In the genomic region with DNA sequence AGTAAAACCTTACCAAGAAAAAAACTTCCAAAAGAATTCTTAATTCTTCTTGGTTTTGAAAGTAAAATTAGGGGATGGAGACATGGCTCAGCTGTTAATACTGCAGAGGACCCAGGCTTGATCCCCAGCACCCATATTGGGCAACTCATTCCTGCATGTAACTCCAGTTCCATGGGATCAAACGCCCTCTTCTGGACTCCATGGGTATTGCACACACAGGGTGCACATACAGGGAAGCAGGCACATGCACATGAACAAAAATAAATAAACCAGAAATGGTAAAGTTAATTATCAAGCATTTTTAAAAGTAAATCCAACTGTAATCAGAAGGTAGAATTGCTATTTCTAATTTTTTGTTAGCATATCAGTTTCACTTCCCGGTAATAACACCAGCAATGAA, we compare ENCODE assay signal across 21 mouse cellular contexts. TPM values are rescaled to one million over a fixed set of nuclear protein-coding genes. Genes with fewer than 3 reads are reported as not detected.
DNase-seq lines count a peak whose midpoint lies in the region; ATAC-seq and TF ChIP-seq lines count a peak whose summit lies in the region.
"Had no signal": no experiment of that assay in that cellular context is flagged by ENCODE, and none has a peak within 500 bp of the region (broad histone marks: within the 10 kb centered on the region; RNA-seq: fewer than 3 reads in every experiment).

No protein-coding gene starts in this region.

- TF ChIP-seq POLR2A in MEL (IDR thresholded peaks at IDR 0.05; ENCODE audit: control insufficient read depth in 1 of 2, insufficient read depth in 1 of 2, low read depth in 1 of 2, low read length in 2 of 2, poor library complexity in 1 of 2) = no peak
- TF ChIP-seq POLR2A in small intestine, adult 2 months (IDR thresholded peaks at IDR 0.05; ENCODE audit: low read depth, low read length) = no peak

- peak; percentile 29 for TF ChIP-seq CTCF in intestine, postnatal 0 days (IDR thresholded peaks at IDR 0.05; ENCODE audit: low read depth)
- TF ChIP-seq CTCF in lung, postnatal 0 days (IDR thresholded peaks at IDR 0.05) = peak; percentile 38
- peak; percentile 18 to 54 (median 45); a peak in 5 of 6 replicates for TF ChIP-seq CTCF in MEL (IDR thresholded peaks at IDR 0.05 in 2 of 3, conservative IDR thresholded peaks at IDR 0.05 in 1 of 3; ENCODE audit: control insufficient read depth in 1 of 3, insufficient read depth in 1 of 3, low read depth in 2 of 3, low read length in 3 of 3, poor library complexity in 1 of 3, severe bottlenecking in 1 of 3)
- peak; percentile 30; the same call in 1 of the 2 replicates for TF ChIP-seq CTCF in small intestine, adult 2 months (IDR thresholded peaks at IDR 0.05; ENCODE audit: extremely low read depth, insufficient read length, insufficient replicate concordance, low read depth, low read length)

- H3K4me1 ChIP-seq in intestine, postnatal 0 days (replicated peaks; ENCODE audit: control insufficient read depth, insufficient read depth, low read length) = no peaks in the 10 kb centered on the region
- H3K4me1 ChIP-seq in intestine, embryonic 16.5 days (ENCODE audit: control insufficient read depth, insufficient read depth, low read length) = peaks cover 3% of the 10 kb centered on the region; the same call in 1 of the 2 replicates
- H3K4me1 ChIP-seq in lung, postnatal 0 days (ENCODE audit: insufficient read depth, low read depth, low read length) = no peaks in the 10 kb centered on the region
- H3K4me1 ChIP-seq in MEL (ENCODE audit: control insufficient read depth in 1 of 2, insufficient read depth in 2 of 2, low read length in 2 of 2) = peaks cover 0 to 5% of the 10 kb centered on the region in 2 experiments; a peak in 2 of 4 replicates
- H3K4me1 ChIP-seq in small intestine, adult 2 months (ENCODE audit: control insufficient read depth, insufficient read depth, insufficient read length, low read length) = no peaks in the 10 kb centered on the region
- H3K4me1 ChIP-seq in forebrain, embryonic 13.5 days = no peaks in the 10 kb centered on the region
- H3K4me1 ChIP-seq: heart, embryonic 15.5 days; liver, embryonic 13.5 days; megakaryocyte, embryonic 14.5 days; midbrain, embryonic 15.5 days had no signal

- H3K27ac ChIP-seq in intestine, postnatal 0 days (ENCODE audit: low read depth, low read length) = no peak overlapping the region
- H3K27ac ChIP-seq in intestine, embryonic 16.5 days (ENCODE audit: low read length) = no peak overlapping the region
- no peak overlapping the region for H3K27ac ChIP-seq in lung, postnatal 0 days (ENCODE audit: low read length)
- no peak overlapping the region for H3K27ac ChIP-seq in MEL (ENCODE audit: control insufficient read depth, low read depth, low read length)
- H3K27ac ChIP-seq in small intestine, adult 2 months (ENCODE audit: insufficient read depth, low read depth, low read length) = no peak overlapping the region
- no peak overlapping the region for H3K27ac ChIP-seq in forebrain, embryonic 13.5 days
- H3K27ac ChIP-seq: heart, embryonic 15.5 days; liver, embryonic 13.5 days; midbrain, embryonic 15.5 days had no signal

- ATAC-seq in intestine, postnatal 0 days = no peak
- ATAC-seq in intestine, embryonic 16.5 days = no peak
- no peak for ATAC-seq in lung, postnatal 0 days
- ATAC-seq in forebrain, embryonic 13.5 days = no peak
- ATAC-seq: midbrain, embryonic 15.5 days had no signal

- WGBS in intestine, postnatal 0 days = 64% methylated on average over 2 of the region's 2 CpGs
- 61% methylated on average over 2 of the region's 2 CpGs for WGBS in intestine, embryonic 16.5 days
- 56% methylated on average over 2 of the region's 2 CpGs for WGBS in lung, postnatal 0 days
- WGBS in small intestine, adult 2 months = 63% methylated on average over 2 of the region's 2 CpGs
- 65% methylated on average over 2 of the region's 2 CpGs for WGBS in forebrain, embryonic 13.5 days

- H3K27me3 ChIP-seq in intestine, postnatal 0 days (replicated peaks; ENCODE audit: control insufficient read depth, insufficient read depth, low read length) = no peaks in the 10 kb centered on the region
- H3K27me3 ChIP-seq in intestine, embryonic 16.5 days (replicated peaks; ENCODE audit: control insufficient read depth, insufficient read depth, low read length) = no peaks in the 10 kb centered on the region
- no peaks in the 10 kb centered on the region for H3K27me3 ChIP-seq in lung, postnatal 0 days (replicated peaks; ENCODE audit: insufficient read depth, low read length)
- H3K27me3 ChIP-seq in MEL (ENCODE audit: control insufficient read depth in 1 of 2, insufficient read depth in 2 of 2, low read length in 2 of 2) = peaks cover 0 to 5% of the 10 kb centered on the region in 2 experiments; a peak in 2 of 4 replicates
- no peaks in the 10 kb centered on the region; the same call in 1 of the 2 replicates for H3K27me3 ChIP-seq in small intestine, adult 2 months (ENCODE audit: control insufficient read depth, insufficient read depth, low read length)
- no peaks in the 10 kb centered on the region for H3K27me3 ChIP-seq in forebrain, embryonic 13.5 days
- H3K27me3 ChIP-seq: heart, embryonic 15.5 days; liver, embryonic 13.5 days; midbrain, embryonic 15.5 days had no signal

- no peaks in the 10 kb centered on the region for H3K36me3 ChIP-seq in intestine, postnatal 0 days (ENCODE audit: control insufficient read depth, insufficient read depth)
- H3K36me3 ChIP-seq in intestine, embryonic 16.5 days (ENCODE audit: control insufficient read depth, insufficient read depth, low read length) = no peaks in the 10 kb centered on the region
- H3K36me3 ChIP-seq in lung, postnatal 0 days (ENCODE audit: insufficient read depth, low read length) = no peaks in the 10 kb centered on the region
- H3K36me3 ChIP-seq in MEL (ENCODE audit: control insufficient read depth in 1 of 2, insufficient read depth in 2 of 2, low read length in 2 of 2) = peaks cover 0 to 3% of the 10 kb centered on the region in 2 experiments; a peak in 1 of 4 replicates
- no peaks in the 10 kb centered on the region for H3K36me3 ChIP-seq in small intestine, adult 2 months (ENCODE audit: control insufficient read depth, insufficient read depth, low read length)
- no peaks in the 10 kb centered on the region for H3K36me3 ChIP-seq in forebrain, embryonic 13.5 days (ENCODE audit: poor library complexity, severe bottlenecking)
- H3K36me3 ChIP-seq: heart, embryonic 15.5 days; liver, embryonic 13.5 days; midbrain, embryonic 15.5 days had no signal

- no peak overlapping the region for H3K4me3 ChIP-seq in intestine, postnatal 0 days (ENCODE audit: low read depth, low read length)
- no peak overlapping the region for H3K4me3 ChIP-seq in intestine, embryonic 16.5 days (ENCODE audit: low read length)
- H3K4me3 ChIP-seq in lung, postnatal 0 days (ENCODE audit: low read depth, low read length) = no peak overlapping the region
- H3K4me3 ChIP-seq in MEL (ENCODE audit: control insufficient read depth in 1 of 2, insufficient read depth in 1 of 2, low read depth in 2 of 2, low read length in 2 of 2) = no peak overlapping the region
- no peak overlapping the region for H3K4me3 ChIP-seq in small intestine, adult 2 months (ENCODE audit: low read depth, low read length)
- no peak overlapping the region for H3K4me3 ChIP-seq in forebrain, embryonic 13.5 days
- H3K4me3 ChIP-seq: heart, embryonic 15.5 days; liver, embryonic 13.5 days; megakaryocyte, embryonic 14.5 days; midbrain, embryonic 15.5 days had no signal

- no peaks in the 10 kb centered on the region for H3K9me3 ChIP-seq in intestine, postnatal 0 days (ENCODE audit: control insufficient read depth)
- H3K9me3 ChIP-seq in intestine, embryonic 16.5 days (ENCODE audit: control insufficient read depth, low read length) = no peaks in the 10 kb centered on the region
- H3K9me3 ChIP-seq in lung, postnatal 0 days (ENCODE audit: low read length) = no peaks in the 10 kb centered on the region
- H3K9me3 ChIP-seq in MEL (replicated peaks; ENCODE audit: insufficient read depth, low read length) = no peaks in the 10 kb centered on the region
- peaks cover 3% of the 10 kb centered on the region for H3K9me3 ChIP-seq in forebrain, embryonic 13.5 days (replicated peaks)
- H3K9me3 ChIP-seq: heart, embryonic 15.5 days; liver, embryonic 13.5 days; midbrain, embryonic 15.5 days had no signal

- no peak for DNase-seq in lung, postnatal 0 days (ENCODE audit: low spot score)
- DNase-seq in lung, postnatal 10 days = no peak
- DNase-seq in MEL (ENCODE audit: low read depth, low spot score) = no peak
- DNase-seq: adrenal gland, postnatal 14 days; cerebellum, postnatal 14 days; gastrocnemius, postnatal 10 days; heart, adult 18-20 months; kidney, adult 2 months; kidney, postnatal 25 days; liver, embryonic 13.5 days; lung, postnatal 14 days; thymus, postnatal 36 days had no signal

- H3K9ac ChIP-seq in intestine, postnatal 0 days (ENCODE audit: low read depth, low read length) = no peak overlapping the region
- no peak overlapping the region for H3K9ac ChIP-seq in intestine, embryonic 16.5 days (ENCODE audit: low read depth, low read length)
- H3K9ac ChIP-seq in lung, postnatal 0 days (replicated peaks; ENCODE audit: low read depth) = no peak overlapping the region
- H3K9ac ChIP-seq in MEL (ENCODE audit: control insufficient read depth, low read depth, low read length, poor library complexity, severe bottlenecking) = no peak overlapping the region
- no peak overlapping the region for H3K9ac ChIP-seq in forebrain, embryonic 13.5 days
- H3K9ac ChIP-seq: heart, embryonic 15.5 days; liver, embryonic 13.5 days; midbrain, embryonic 15.5 days had no signal

- TF ChIP-seq RAD21 in MEL (IDR thresholded peaks at IDR 0.05; ENCODE audit: low read depth, low read length) = peak; percentile 14

- no peaks in the 10 kb centered on the region for H3K79me2 ChIP-seq in MEL (ENCODE audit: control insufficient read depth, insufficient read depth, low read length, poor library complexity)

- no peak overlapping the region for H3K4me2 ChIP-seq in intestine, postnatal 0 days (replicated peaks; ENCODE audit: low read depth)
- no peak overlapping the region for H3K4me2 ChIP-seq in intestine, embryonic 16.5 days (ENCODE audit: low read depth, low read length)
- H3K4me2 ChIP-seq in lung, postnatal 0 days (replicated peaks; ENCODE audit: low read depth, low read length) = no peak overlapping the region
- H3K4me2 ChIP-seq in forebrain, embryonic 13.5 days = no peak overlapping the region
- H3K4me2 ChIP-seq: heart, embryonic 15.5 days; liver, embryonic 13.5 days; midbrain, embryonic 15.5 days had no signal

- no peak for TF ChIP-seq EP300 in lung, postnatal 0 days (IDR thresholded peaks at IDR 0.05)
- TF ChIP-seq EP300 in MEL (IDR thresholded peaks at IDR 0.05; ENCODE audit: low read depth in 1 of 2, low read length in 2 of 2) = no peak

RNA-seq across cellular contexts. Expression of a gene that starts 15.3 kb away (rescaled TPM):
- polyA plus RNA-seq in intestine, postnatal 0 days (2015; fragmentation: Nextera tagmentation; extraction: Ambion mirVana) = 145 TPM in 2 replicates
- 187 and 188 TPM in 2 replicates for polyA plus RNA-seq in intestine, embryonic 16.5 days (2015; fragmentation: Nextera tagmentation; extraction: Ambion mirVana)
- polyA plus RNA-seq in lung, postnatal 0 days (2015; fragmentation: Nextera tagmentation; extraction: Ambion mirVana) = 166 and 171 TPM in 2 replicates
- total RNA-seq in MEL (2012; rRNA removed) = 74.0 and 80.9 TPM in 2 replicates
- polyA plus RNA-seq in MEL (2012; ENCODE audit: insufficient read depth in 1 of 2, insufficient read length in 2 of 2, low read depth in 1 of 2, low replicate concordance in 2 of 2, missing spikeins in 1 of 2) = 10 to 100 TPM in 1 of 2 experiments, not detected in 1; 91.0 TPM
- 8.3 and 15.7 TPM in 2 replicates for polyA plus RNA-seq in small intestine, adult 2 months (2012; rRNA removed)
- 225 and 238 TPM in 2 replicates for polyA plus RNA-seq in forebrain, embryonic 13.5 days (2015; fragmentation: Nextera tagmentation; extraction: Ambion mirVana)

RNA-seq across cellular contexts. Expression of a gene that starts 24.2 kb away (rescaled TPM):
- polyA plus RNA-seq in intestine, postnatal 0 days (2015; fragmentation: Nextera tagmentation; extraction: Ambion mirVana) = 0.30 and 0.34 TPM in 2 replicates
- polyA plus RNA-seq in intestine, embryonic 16.5 days (2015; fragmentation: Nextera tagmentation; extraction: Ambion mirVana) = 0.42 and 0.58 TPM in 2 replicates
- 2.5 and 3.5 TPM in 2 replicates for polyA plus RNA-seq in lung, postnatal 0 days (2015; fragmentation: Nextera tagmentation; extraction: Ambion mirVana)
- total RNA-seq in MEL (2012; rRNA removed) = 0.04 TPM in 1 of 2 replicates, not detected in the other
- not detected for polyA plus RNA-seq in MEL (2012; ENCODE audit: insufficient read depth in 1 of 2, insufficient read length in 2 of 2, low read depth in 1 of 2, low replicate concordance in 2 of 2, missing spikeins in 1 of 2)
- 0.18 and 0.35 TPM in 2 replicates for polyA plus RNA-seq in small intestine, adult 2 months (2012; rRNA removed)
- 0.10 and 0.40 TPM in 2 replicates for polyA plus RNA-seq in forebrain, embryonic 13.5 days (2015; fragmentation: Nextera tagmentation; extraction: Ambion mirVana)
- total RNA-seq: hematopoietic stem cell, adult 5-6 weeks; neutrophil, adult 5-6 weeks had no signal
